Mouse (Mus musculus) liver, postnatal 0 days (tissue): ENCODE data around the gene Twnk.

Source experiments
- CTCF ChIP-seq: sonication (generic); IDR thresholded peaks from 2 replicates; pipeline ENCODE4 v1.5.1; 2016; ENCODE audit warnings: antibody characterized with exemption, low read depth
- EP300 ChIP-seq: IDR thresholded peaks from 2 replicates; pipeline ENCODE4 v1.6.1; 2016; ENCODE audit warnings: antibody characterized with exemption, low read depth, mild to moderate bottlenecking

DNA sequence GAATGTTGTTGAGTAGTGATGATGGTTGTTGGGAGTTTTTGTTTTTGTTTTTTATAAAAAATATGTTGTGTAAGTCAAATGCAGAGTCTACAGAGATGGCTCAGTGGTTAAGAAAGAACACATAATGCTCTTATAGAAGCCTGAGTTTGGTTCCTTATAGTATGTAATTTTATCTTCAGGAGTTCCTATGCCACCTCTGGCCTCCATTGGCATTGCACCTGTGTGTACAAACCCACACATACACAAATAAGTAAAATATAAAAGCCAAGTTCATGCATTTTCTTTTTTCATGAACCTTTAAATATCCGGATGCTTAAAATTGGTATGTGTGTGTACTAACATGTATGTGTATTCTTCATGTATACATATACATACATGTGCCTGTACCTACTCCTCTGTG lies 39.5 kb upstream of the Twnk start:
- TF ChIP-seq CTCF (no peak), EP300 (no peak)
